Mouse (Mus musculus) spleen, adult 2 months (tissue): ENCODE data around the gene Slc16a14. TPM values are rescaled to one million over a fixed set of nuclear protein-coding genes. Genes with fewer than 3 reads are reported as not detected.

Experiments
- DNase-seq, 2 experiments: peaks; one replicate each; pipeline versions ENCODE4 v3.0.0 to v3.0.0-alpha.2; 2012 to 2021; ENCODE audit warnings: low spot score in 2 of 2, low read depth in 1 of 2
- H3K27ac ChIP-seq: fragments of 200-500 bp; 2 replicates; pipeline ENCODE4 v1.5.1; 2012; ENCODE audit warnings: low read length, inconsistent platforms; ENCODE audit not compliant: insufficient read depth
- H3K27me3 ChIP-seq: fragments of 200-500 bp; 2 replicates; pipeline ENCODE4 v1.6.1; 2012; ENCODE audit warnings: mild to moderate bottlenecking, moderate library complexity, low read length, inconsistent platforms; ENCODE audit not compliant: control insufficient read depth, insufficient read depth
- H3K36me3 ChIP-seq: fragments of 200-500 bp; 2 replicates; pipeline ENCODE4 v1.6.1; 2012; ENCODE audit warnings: mild to moderate bottlenecking, low read length, inconsistent platforms; ENCODE audit not compliant: control insufficient read depth, insufficient read depth
- H3K4me1 ChIP-seq: fragments of 200-500 bp; 2 replicates; pipeline ENCODE4 v1.6.1; 2011; ENCODE audit warnings: inconsistent platforms; ENCODE audit not compliant: control insufficient read depth, insufficient read depth, insufficient read length
- H3K4me3 ChIP-seq: fragments of 200-500 bp; 2 replicates; pipeline ENCODE4 v1.5.1; 2011; ENCODE audit warnings: mild to moderate bottlenecking, inconsistent platforms; ENCODE audit not compliant: insufficient read depth, insufficient read length; ENCODE audit errors: extremely low read depth
- CTCF ChIP-seq: fragments of 200-500 bp; IDR thresholded peaks from 2 replicates; pipeline ENCODE4 v1.5.1; 2011; ENCODE audit warnings: mild to moderate bottlenecking, inconsistent platforms; ENCODE audit not compliant: insufficient read depth, insufficient read length, insufficient replicate concordance; ENCODE audit errors: extremely low read depth
- POLR2A ChIP-seq: fragments of 200-500 bp; IDR thresholded peaks from 2 replicates; pipeline ENCODE4 v1.6.1; 2011; ENCODE audit warnings: low read depth, low read length, inconsistent platforms
- WGBS: fragments of 180-500 bp; shearing (Covaris S2); methylation state at CpG from one replicate; pipeline ENCODE4 v1.1.7; 2018; 5-methylcytosine and 5-hydroxymethylcytosine counted together
- polyA plus RNA-seq: library from polyadenylated mRNA; depleted of rRNA; stranded (reverse); fragments of >200 nt; gene quantifications from 2 replicates; pipeline ENCODE4 v1.2.3, GENCODE M21; 2012

Gene Slc16a14
- polyA plus RNA-seq, 1 experiment, result 0.06 TPM

DNA sequence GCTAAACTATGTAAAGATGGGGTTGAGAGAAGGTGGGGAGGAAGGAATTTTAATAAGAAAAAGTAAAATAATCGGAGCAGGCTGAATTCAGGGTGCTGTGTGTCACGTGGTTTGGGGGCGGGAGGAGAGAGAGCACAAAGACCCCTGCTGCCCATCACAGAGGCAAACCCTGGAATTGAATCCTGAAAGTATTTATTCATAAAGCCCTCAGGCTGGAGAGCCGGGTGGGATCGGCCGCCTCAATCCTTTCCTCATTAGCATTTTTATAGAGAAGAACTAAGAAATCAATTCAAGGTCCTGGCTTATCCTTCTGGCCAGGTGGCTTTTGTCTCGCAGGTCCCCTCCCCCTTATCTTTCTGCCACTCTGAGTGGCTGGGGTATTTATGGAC lies 44.9 kb downstream of the Slc16a14 start:
- Histone ChIP-seq H3K27me3 (no peaks in the 10 kb centered on the region), H3K4me1 (no peaks in the 10 kb centered on the region), H3K36me3 (no peaks in the 10 kb centered on the region), H3K4me3 (no peak overlapping the region), H3K27ac (no peak overlapping the region)
- no peak for DNase-seq
- WGBS, result 84% methylated on average over 7 of the region's 7 CpGs
- TF ChIP-seq CTCF (no peak), POLR2A (no peak)

DNA sequence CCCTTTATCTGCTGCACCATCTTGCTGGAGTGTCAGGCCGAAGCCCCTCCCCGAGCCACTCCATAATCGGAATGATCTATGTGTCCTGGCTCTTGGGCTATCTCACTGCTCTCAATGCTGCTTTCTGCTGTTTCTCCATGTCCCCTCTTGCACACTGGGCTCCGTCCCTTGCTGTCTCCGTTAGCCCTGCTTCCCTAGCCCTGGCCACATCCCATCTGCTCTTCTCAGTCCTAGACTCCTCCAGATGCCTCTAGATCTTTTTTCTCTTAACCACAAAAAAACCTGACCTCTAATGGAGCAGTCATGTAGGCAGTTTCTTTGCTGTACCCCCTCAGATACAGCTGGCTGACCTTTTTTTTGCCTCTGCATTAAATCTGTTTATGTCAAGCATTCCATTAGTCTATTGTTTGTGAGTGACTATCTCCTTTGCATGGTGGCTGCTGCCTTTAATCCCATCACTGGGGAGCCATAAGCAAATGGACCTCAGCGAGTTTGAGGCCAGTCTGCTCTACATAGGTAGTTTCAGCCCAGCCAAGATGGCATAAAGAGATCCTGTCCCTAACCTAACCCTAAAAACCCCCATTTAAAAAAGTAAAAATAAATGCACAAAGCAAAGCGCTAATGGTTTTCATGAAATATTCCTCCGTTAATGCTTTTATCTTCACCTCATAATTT lies 45.5 kb downstream of the Slc16a14 start:
- H3K4me3 ChIP-seq, result no peak overlapping the region
- no peak for DNase-seq
- H3K36me3 ChIP-seq, result no peaks in the 10 kb centered on the region
- TF ChIP-seq POLR2A (no peak), CTCF (no peak)
- H3K27ac ChIP-seq, result no peak overlapping the region
- H3K4me1 ChIP-seq, result no peaks in the 10 kb centered on the region
- 83% methylated on average over 8 of the region's 8 CpGs for WGBS
- no peaks in the 10 kb centered on the region for H3K27me3 ChIP-seq

DNA sequence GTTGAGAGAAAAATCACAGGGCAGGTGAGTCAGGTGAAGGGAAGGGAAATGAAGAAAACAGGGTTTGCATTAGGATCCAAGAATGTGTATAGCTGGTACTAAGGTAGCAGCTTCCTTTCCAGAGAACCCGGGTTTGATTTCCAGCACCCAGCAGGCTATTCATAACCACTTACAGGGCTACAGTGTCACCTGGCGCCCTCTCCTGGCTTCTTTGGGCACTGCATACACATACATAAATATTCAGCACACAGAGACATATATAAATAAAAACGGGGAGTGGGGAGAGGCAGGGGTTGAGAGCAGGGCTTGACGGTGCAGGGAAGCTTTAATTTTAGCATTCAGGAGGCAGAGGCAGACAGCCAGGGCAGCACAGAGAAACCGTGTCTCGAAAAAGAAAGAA lies 49.0 kb downstream of the Slc16a14 start:
- no peak for TF ChIP-seq CTCF
- no peak for TF ChIP-seq POLR2A
- Histone ChIP-seq H3K4me3 (no peak overlapping the region), H3K36me3 (no peaks in the 10 kb centered on the region), H3K27me3 (no peaks in the 10 kb centered on the region), H3K4me1 (no peaks in the 10 kb centered on the region), H3K27ac (no peak overlapping the region)
- no peak for DNase-seq
- WGBS, result 86% methylated on average over 6 of the region's 6 CpGs

- TF ChIP-seq POLR2A (no peak), CTCF (no peak)
- Histone ChIP-seq H3K4me3 (no peak overlapping the region), H3K27ac (no peak overlapping the region), H3K4me1 (no peaks in the 10 kb centered on the region), H3K27me3 (no peaks in the 10 kb centered on the region), H3K36me3 (no peaks in the 10 kb centered on the region)
- WGBS, result 78% methylated on average over 3 of the region's 3 CpGs
- DNase-seq, result no peak
Observed at GRCm38 (mm10) chr1:84885174-84885573, 49.8 kb downstream of the Slc16a14 start.

- no peaks in the 10 kb centered on the region for H3K27me3 ChIP-seq
- no peaks in the 10 kb centered on the region for H3K4me1 ChIP-seq
- H3K27ac ChIP-seq, result no peak overlapping the region
- H3K4me3 ChIP-seq, result no peak overlapping the region
- no peaks in the 10 kb centered on the region for H3K36me3 ChIP-seq
- DNase-seq, result no peak
- 85% methylated on average over 4 of the region's 4 CpGs for WGBS
- TF ChIP-seq POLR2A, result no peak
- TF ChIP-seq CTCF, result no peak
Observed at GRCm38 (mm10) chr1:84883889-84884288, 51.0 kb downstream of the Slc16a14 start.

DNA sequence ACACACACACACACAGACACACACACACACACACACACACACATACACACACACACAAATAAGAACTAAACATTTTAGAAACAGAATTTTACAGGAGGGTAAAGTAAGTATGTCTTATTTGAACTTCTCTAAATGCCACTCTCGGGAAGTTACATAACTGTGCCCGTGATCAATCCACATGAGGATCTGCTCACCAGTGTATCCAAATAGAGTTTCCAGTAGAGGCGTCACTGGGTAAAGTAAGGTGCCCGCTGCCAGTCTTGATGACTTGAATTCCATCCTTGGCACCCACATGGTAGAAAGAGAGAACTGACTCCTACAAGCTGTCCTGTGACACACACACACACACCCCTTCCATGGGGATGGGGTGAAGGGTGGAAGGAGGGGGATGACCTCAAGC lies 52.0 kb downstream of the Slc16a14 start:
- TF ChIP-seq CTCF, result no peak
- H3K27ac ChIP-seq, result no peak overlapping the region
- DNase-seq, result no peak
- no peaks in the 10 kb centered on the region for H3K27me3 ChIP-seq
- WGBS, result 73% methylated on average over 4 of the region's 4 CpGs
- H3K4me3 ChIP-seq, result no peak overlapping the region
- no peaks in the 10 kb centered on the region for H3K36me3 ChIP-seq
- H3K4me1 ChIP-seq, result no peaks in the 10 kb centered on the region

- no peak overlapping the region for H3K27ac ChIP-seq
- H3K36me3 ChIP-seq, result no peaks in the 10 kb centered on the region
- H3K27me3 ChIP-seq, result no peaks in the 10 kb centered on the region
- TF ChIP-seq POLR2A (no peak), CTCF (no peak)
- DNase-seq, result no peak
- H3K4me1 ChIP-seq, result no peaks in the 10 kb centered on the region
- H3K4me3 ChIP-seq, result no peak overlapping the region
- WGBS, result 94% methylated on average over 2 of the region's 2 CpGs
Observed at GRCm38 (mm10) chr1:84882066-84882532, 52.8 kb downstream of the Slc16a14 start.
